Mouse (Mus musculus) lung, adult 2 months (tissue): ENCODE measurements around the gene Golph3.

Experiments
- CTCF ChIP-seq: fragments of 200-500 bp; IDR thresholded peaks from 2 replicates; pipeline ENCODE4 v1.5.1; 2011; ENCODE audit warnings: mild to moderate bottlenecking, low read length, control low read depth; ENCODE audit not compliant: insufficient read depth
- POLR2A ChIP-seq: fragments of 200-500 bp; IDR thresholded peaks from 2 replicates; pipeline ENCODE4 v1.6.1; 2011; ENCODE audit warnings: low read depth, mild to moderate bottlenecking, control low read depth, low read length, borderline replicate concordance; ENCODE audit errors: extremely low read depth

- TF ChIP-seq CTCF (no peak), POLR2A (no peak)
Observed at GRCm38 (mm10) chr15:12291757-12292156, 29.5 kb upstream of the Golph3 start.
